Mouse (Mus musculus) embryonic fibroblast, embryonic 13.5 days (primary cell): ENCODE data around the gene Tnfaip8l3.

Experiments
- CTCF ChIP-seq: IDR thresholded peaks from 2 replicates; pipeline ENCODE4 v1.5.1; 2011; ENCODE audit warnings: mild to moderate bottlenecking, control low read depth, low read length, moderate library complexity, borderline replicate concordance; ENCODE audit not compliant: insufficient read depth
- POLR2A ChIP-seq: IDR thresholded peaks from 2 replicates; pipeline ENCODE4 v1.6.1; 2011; ENCODE audit warnings: low read depth, mild to moderate bottlenecking, control low read depth, low read length, moderate library complexity

DNA sequence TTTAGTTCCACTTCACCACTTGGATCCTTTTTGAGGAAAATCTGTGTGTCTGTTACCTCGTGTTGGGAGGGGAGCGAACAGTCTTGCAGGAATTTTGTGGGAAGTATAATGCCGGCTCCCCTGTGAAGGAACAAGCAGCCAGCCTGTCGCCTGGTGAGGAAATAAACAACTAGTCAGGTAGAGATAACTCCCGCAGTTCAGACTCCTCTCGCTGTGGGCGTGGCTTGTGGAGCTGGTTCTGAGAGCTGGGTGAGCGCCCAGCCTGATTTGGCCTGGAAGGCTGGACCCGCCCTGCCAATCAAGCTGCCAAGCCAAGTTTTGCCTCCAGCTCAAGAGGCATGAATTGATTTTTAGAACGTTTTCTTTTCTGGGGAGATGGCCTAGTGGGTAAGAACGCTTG is 589 bp upstream of the Tnfaip8l3 start:
- no peak for TF ChIP-seq CTCF
- TF ChIP-seq POLR2A, result no peak
